Mouse (Mus musculus): ENCODE results near the gene Epm2a.
A peak's percentile ranks its signal among the peaks of the same experiment; 100 is the strongest.

The Epm2a gene

GRCm38 (mm10) chr10:11429059-11429812 lies 86.0 kb downstream of the Epm2a start:
- no peak for DNase-seq (ENCODE audit: inconsistent ontology term)

- no peak for DNase-seq (ENCODE audit: inconsistent ontology term)
Measured at GRCm38 (mm10) chr10:11436961-11437360, 93.8 kb downstream of the Epm2a start.

- peak; percentile 8 for DNase-seq (ENCODE audit: inconsistent ontology term)
Measured at GRCm38 (mm10) chr10:11438461-11438860, 95.3 kb downstream of the Epm2a start.

GRCm38 (mm10) chr10:11439342-11439741 lies 96.1 kb downstream of the Epm2a start:
- DNase-seq (ENCODE audit: inconsistent ontology term): no peak

DNA sequence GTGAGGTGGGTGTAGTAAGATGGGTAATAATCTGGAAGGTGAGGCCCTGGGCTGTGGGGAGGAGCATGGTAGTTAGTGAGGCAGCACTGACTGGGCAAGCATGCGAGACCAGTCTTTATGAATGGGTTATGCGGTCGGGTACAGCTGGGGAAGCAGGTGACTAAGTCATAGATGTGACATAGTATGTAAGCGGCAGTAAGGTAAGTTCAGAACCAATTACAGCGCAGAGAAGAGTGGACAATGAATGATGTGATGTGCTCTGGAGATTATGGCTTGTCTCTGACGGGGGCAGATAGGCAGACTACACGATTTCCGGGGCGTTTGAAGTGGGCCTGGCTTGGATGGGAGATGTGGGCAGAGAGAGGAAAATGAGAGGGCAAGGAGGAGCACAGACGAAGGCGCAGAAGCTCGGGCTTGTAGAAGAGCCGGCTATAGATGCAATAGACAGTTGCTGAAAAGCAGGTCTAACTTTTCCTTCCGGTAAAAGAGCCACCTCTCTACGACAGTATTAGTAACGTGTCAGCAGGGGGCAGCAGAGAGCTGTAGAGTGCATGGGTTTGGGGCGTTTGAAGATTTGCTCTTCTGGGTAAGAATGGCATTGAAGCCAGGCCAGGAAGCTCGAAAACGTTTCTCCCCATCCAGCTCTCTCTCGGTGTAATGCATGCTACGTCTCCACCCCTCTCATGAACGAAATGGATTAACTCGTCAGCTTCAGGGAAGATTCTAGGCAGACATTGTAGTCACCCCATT lies 106.5 kb downstream of the Epm2a start:
- peak; percentile 57 for DNase-seq (ENCODE audit: inconsistent ontology term)

GRCm38 (mm10) chr10:11452537-11452936 lies 109.3 kb downstream of the Epm2a start:
- DNase-seq (ENCODE audit: inconsistent ontology term): no peak

GRCm38 (mm10) chr10:11457445-11457844 lies 114.2 kb downstream of the Epm2a start:
- DNase-seq (ENCODE audit: inconsistent ontology term): no peak

DNA sequence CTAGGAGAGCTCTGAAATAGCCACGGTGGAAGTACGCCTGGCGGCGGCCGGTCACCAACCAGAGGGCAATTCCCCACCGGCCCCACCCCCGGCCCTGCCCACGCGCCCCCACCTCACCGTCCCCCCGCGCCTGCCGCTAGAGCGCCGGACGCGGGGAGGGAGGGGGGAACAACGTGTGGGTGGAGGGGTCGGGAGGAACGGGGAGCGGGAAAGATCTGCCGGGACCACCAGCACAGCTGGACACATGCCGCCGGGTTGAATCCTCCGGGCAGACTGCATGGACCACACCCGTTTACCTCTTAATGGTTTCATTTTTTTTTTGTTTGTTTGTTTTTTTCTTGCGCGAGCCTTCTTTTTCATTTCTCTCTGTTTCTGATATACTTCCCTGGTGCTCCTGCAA lies 148.8 kb downstream of the Epm2a start:
- peak; percentile 79 for DNase-seq (ENCODE audit: inconsistent ontology term)

All from Muller cell, postnatal 12 days (primary cell).